Mouse (Mus musculus): Measurements from ENCODE around the gene Dusp9.

Dusp9 gene

GRCm38 (mm10) chrX:73639255-73639675 lies at the start of gene Dusp9:
Gene Dusp9, plus strand, starts transcription at chrX:73639419.
- DNase-seq (ENCODE audit: low spot score in 2 of 2): peak; percentile 14 to 17

GRCm38 (mm10) chrX:73593212-73593611 lies 46.0 kb upstream of the Dusp9 start:
- peak in 1 of 2 experiments; percentile 13 for DNase-seq (ENCODE audit: low spot score in 2 of 2)

GRCm38 (mm10) chrX:73594451-73595121 lies 44.6 kb upstream of the Dusp9 start:
- no peak for DNase-seq (ENCODE audit: low spot score in 2 of 2)

DNA sequence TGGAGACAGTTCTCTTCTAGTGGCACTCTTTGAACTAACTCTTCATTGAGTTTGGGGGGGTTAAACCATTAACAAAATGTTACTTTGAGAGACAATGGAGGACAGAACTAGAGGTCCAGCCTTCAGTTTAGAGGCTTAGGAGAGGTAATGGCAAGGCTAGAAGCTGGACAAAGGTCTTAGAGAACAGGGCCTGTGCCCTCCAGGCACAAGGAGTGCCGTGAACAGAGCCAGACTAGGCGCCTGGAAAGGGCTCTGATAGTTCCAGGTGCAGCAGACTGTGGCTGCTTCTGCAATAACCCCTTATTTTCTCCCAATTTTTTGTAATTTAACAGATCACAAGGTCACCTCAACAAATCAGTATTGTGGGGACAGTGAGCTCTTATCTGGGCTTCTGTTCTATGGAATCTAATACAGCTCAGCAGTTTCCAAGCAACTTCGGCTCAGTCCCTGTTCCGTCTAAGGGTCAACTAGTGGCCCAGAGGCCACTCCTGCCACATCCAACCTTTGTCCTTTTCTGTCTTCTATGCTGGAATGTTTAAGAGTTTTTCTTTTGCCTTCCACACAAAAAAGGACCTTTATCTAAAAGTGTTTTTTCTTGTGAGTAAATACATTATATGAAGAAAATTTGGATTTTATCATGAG lies 43.8 kb upstream of the Dusp9 start:
- DNase-seq (ENCODE audit: low spot score in 2 of 2): no peak

DNA sequence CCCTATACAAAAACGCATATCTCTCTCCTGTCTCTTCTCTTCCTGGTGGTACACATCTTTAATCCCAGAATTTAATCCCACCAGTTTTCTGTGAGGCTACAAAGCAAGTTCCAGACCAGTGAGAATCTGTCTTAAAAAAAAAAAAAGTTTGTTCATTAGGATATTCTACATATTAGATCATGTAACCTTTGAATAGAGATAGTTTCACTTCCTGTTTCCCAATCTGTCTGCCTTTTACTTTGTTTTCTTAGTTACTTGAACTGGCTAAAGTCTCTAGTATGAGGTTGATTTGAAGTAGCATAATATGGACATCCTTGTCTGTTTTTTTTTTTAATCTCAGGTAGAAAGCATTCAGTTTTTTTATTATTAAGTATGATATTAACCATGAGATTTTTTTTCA lies 37.8 kb upstream of the Dusp9 start:
- DNase-seq (ENCODE audit: low spot score in 2 of 2): no peak

- no peak for DNase-seq (ENCODE audit: low spot score in 2 of 2)
These were observed 25.6 kb upstream of the Dusp9 start for GRCm38 (mm10) chrX:73613665-73614064.

GRCm38 (mm10) chrX:73615876-73616275 lies 23.3 kb upstream of the Dusp9 start:
- no peak for DNase-seq (ENCODE audit: low spot score in 2 of 2)

DNA sequence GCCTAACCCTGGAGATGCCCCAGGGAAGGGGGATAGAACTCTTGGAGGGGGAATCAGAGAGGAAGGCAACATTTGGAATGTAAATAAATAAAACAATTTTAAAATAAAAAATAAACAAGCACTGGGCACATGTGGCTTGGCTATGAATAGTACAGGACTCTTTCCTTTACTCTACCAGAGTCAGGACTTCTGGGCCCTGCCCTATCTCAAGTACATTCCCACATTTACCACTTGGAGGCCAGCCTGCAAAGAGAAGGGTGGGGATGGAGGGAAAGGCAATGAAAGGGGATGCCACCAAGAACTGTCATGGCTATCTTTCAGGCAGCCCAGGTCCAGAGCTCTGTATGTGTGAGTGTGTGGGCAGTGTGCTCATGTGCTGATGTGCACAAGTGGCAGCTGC lies 19.8 kb upstream of the Dusp9 start:
- DNase-seq (ENCODE audit: low spot score in 2 of 2): no peak

DNA sequence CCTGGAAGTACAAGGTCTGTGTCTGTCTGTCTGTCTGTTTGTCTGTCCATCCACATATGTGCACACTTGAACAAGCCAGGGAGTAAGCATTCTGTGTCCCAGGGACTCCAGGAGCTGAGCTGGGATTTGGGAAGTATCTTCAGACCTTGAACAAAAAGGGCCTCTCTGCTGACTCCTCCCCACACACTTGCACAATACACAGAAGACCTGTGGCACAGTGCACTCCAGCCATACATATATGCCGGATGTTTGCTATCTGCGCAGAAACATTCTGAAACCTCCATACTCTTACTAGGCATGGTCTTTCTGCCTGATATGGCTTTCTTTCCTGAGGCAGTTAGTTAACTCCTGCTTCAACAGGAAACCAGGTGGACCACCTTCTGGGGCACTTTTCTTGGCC lies 19.3 kb upstream of the Dusp9 start:
- no peak for DNase-seq (ENCODE audit: low spot score in 2 of 2)

- no peak for DNase-seq (ENCODE audit: low spot score in 2 of 2)
These were observed 12.2 kb upstream of the Dusp9 start for GRCm38 (mm10) chrX:73626981-73627380.

DNA sequence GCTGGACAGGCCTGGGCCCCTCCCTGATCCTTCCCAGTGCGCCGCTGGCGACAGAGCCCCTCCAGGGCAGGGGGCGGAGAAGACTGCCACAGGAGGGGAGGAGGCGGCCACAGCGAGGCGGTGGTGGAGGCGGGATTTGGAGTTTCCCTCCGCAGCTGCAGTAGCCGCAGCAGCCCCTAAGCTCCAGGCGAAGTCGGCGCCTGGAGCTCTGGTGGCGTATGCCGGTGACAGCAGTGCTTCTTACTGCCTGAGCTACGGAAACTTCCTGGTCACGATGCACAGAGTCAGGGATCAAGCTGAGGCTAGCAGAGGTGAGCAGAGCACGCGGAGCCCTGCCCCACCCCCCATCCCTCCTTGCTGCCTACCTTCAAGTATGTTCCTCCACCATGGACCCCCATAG lies 3.8 kb upstream of the Dusp9 start:
- no peak for DNase-seq (ENCODE audit: low spot score in 2 of 2)

DNA sequence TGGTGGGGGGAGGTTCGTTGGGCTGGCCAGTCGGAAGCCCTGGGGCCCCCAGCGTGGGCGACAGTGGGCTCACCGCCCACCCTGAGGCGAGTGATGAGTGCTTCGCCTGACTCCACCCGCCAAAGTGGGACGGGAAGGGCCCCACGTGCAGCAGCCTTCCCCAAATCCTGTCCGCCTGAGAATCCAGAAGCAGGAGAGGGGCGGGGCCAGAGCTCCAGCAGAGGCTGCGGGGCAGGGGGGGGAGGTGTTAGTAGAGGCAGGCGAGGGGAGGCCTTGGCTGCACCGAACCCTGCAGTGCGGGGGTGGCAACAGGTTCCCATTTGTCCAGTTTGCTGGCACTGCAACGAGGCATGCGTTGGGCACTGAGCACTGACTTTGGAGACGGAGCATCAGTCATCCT lies 1.8 kb upstream of the Dusp9 start:
- DNase-seq (ENCODE audit: low spot score in 2 of 2): no peak

GRCm38 (mm10) chrX:73639901-73640469 lies 766 bp downstream of the Dusp9 start:
- no peak for DNase-seq (ENCODE audit: low spot score in 2 of 2)

DNA sequence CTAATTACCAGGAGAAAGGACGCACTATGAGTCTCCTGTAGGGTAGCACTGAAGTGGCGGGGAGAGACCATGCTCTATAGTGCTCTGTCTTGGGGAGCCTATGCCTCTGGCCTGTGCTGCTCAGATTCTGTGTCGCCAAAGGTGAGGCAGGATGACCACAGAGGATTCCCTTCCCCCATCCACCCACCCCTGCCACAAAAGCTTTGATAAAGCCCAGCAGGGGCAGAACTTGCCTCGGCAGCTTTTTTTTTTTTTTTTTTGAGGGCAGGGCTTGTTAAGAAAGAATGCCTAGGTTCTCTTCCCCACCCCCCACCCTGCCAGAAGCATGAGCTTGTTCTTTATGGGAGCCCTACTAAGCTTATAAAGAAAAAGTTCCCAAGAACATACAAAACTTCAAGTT lies 5.9 kb downstream of the Dusp9 start:
- DNase-seq (ENCODE audit: low spot score in 2 of 2): no peak

DNA sequence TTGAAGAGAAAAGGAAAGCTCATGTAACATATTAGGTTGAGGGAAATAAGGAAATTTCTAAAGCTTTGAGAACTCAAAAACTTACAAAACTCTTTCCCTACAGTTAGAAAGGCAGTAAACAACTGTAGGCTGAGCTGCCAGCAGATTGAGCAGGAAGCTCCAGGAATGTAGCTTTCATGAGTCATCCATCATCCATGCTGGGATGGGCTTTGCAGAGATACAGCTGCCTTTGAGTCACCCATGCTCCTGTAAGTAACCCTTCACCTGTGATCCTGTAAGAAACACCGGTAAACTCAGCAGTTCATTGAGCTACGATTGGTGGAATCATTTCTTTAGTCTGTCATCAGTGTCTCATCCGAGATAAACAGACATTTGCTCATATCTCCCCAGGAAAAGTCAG lies 11.7 kb downstream of the Dusp9 start:
- DNase-seq (ENCODE audit: low spot score in 2 of 2): no peak

GRCm38 (mm10) chrX:73653392-73653791 lies 14.2 kb downstream of the Dusp9 start:
- DNase-seq (ENCODE audit: low spot score in 2 of 2): no peak

DNA sequence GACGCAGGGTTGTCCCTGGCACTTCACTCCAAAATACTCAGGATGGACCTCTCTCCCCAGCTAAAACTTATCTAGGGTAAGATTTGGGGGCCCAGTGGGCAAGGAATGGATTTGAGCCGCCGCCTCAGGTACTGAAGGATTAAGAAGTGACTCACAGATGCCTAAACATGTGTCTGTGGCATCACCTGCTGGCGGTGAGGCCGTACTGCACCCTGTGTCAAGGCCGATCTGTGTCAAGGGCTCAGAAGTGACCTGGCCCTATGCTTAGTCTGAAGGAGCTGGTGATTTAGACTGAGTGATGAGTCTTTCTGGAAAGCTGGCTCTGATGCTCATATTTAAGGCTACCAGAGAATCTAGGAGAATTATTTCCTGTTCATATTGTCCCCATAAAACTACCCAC lies 15.0 kb downstream of the Dusp9 start:
- DNase-seq (ENCODE audit: low spot score in 2 of 2): peak in 1 of 2 experiments; percentile 35

GRCm38 (mm10) chrX:73655529-73655928 lies 16.3 kb downstream of the Dusp9 start:
- no peak for DNase-seq (ENCODE audit: low spot score in 2 of 2)

GRCm38 (mm10) chrX:73658391-73658790 lies 19.2 kb downstream of the Dusp9 start:
- no peak for DNase-seq (ENCODE audit: low spot score in 2 of 2)

DNA sequence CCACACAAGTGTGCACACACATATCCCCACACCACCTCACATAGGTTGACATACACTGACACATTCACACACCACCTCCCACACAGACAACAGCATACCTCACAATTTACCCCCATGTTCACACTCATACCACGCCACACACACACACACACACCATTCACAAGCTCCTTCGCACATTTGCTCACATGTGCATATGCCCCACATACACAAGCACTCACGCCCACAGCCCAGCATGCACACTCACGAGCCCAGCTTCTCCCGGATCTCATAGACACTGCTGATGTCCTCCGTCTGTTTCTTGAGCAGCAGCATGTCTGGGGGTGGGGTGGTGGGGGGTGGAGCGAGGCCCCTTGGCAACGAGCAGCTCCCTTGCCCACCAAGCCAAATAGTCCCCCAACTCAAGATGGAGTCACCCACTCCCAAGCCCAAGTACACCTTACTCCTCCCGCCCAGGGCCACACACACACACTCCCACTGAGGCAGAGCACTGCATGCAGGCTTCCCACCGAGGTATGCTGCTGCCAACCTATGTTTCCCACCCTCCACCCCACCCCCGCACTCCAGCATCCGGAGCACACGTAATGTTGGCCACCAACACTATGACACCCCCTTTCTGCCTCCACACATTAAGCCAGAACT lies 19.8 kb downstream of the Dusp9 start:
- no peak for DNase-seq (ENCODE audit: low spot score in 2 of 2)

DNA sequence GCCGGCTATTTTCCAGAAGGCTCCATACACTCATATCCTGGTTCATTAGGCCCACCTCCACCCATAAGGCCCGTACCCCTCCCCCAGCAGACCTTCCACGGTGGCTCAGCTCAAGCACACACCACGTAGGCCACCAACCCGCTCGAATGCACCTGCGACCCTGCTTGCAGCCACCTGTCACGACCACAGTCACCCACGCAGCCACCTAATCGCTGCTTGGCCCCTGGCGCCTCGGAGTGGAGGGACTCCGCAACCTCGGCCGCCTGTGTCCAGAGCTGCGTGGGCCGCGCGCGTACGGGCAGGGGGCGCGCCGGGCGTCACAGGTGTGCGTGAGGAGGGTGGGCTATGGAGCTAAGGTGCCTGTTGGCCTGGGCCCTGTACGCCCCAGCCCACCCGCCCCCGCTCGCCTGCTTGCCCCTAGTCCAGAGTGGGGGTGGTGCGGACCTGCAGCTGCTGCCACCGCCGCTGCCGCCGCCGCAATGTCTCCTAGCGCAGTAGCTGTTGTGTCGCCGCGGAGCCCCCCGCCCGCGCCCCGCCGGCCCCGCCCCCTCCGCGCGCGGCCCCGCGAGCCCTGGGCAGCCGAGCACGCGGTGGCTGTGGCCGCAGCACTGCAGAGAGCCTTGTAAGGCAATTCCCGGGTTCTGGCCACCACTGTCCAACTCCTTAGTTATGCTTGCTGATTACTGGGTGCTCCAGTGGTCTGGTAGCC lies 20.5 kb downstream of the Dusp9 start, which contains the start of gene Pnck:
Pnck (minus strand) TSS at position 543 of the 709 bp plus-strand sequence.
- DNase-seq (ENCODE audit: low spot score in 2 of 2): no peak

DNA sequence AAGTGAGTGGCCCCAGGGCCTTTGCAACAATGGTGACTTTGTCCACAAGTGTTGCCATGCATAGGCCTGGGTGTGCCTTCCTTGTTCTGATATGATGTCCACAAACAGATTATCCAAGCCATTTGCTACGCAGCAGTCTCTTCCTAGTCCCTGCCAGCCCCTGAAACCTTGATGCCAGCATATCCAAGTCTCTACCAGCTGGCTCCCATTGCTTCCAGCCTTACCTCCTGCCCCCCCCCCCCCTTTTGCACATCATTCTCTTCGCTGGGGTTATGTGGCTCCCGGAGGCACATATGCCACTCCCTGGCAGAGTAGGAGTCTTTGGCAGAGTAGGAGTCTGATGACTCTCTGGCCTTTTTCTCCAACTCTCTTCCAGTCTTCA lies 21.1 kb downstream of the Dusp9 start:
- DNase-seq (ENCODE audit: low spot score in 2 of 2): no peak

All from heart, adult 9 months (tissue).